Mouse (Mus musculus) Patski (cell line): ENCODE results near the gene Alox5ap. TPM values are rescaled to one million over a fixed set of nuclear protein-coding genes. Genes with fewer than 3 reads are reported as not detected.
A peak's percentile ranks its signal among the peaks of the same experiment; 100 is the strongest.

ENCODE experiments used
- ATAC-seq: fragments of 100-300 bp; one replicate; pipeline ENCODE4 v1.8.0; 2021
- CTCF ChIA-PET: fragments of 350-600 bp; sonication (Branson Sonifier 250); formaldehyde crosslinking; loops from one replicate; lab custom pipeline; 2022; ENCODE audit warnings: inconsistent platforms; lab: Charles Lee
- POLR2A ChIA-PET: fragments of 350-600 bp; sonication (Branson Sonifier 250); formaldehyde crosslinking; loops from one replicate; lab custom pipeline; 2022; ENCODE audit warnings: antibody characterized with exemption, inconsistent platforms; lab: Charles Lee
- DNase-seq: peaks from one replicate; pipeline ENCODE4 v3.0.0-alpha.2; 2011; ENCODE audit warnings: low read depth, low spot score
- H3K27me3 ChIP-seq: fragments of 371-371 bp; one replicate; pipeline ENCODE4 v1.5.1; 2021
- CTCF ChIP-seq: fragments of 100-300 bp; IDR thresholded peaks from one replicate; pipeline ENCODE4 v1.5.1; 2021
- in situ Hi-C: fragments of 300-500 bp; cut with MboI; formaldehyde crosslinking; loops from 3 replicates; pipeline ENCODE4 v1.11.1; 2018; ENCODE audit warnings: low pct_unique_long_range_greater_than_20kb, mixed read lengths
- polyA plus RNA-seq: library from polyadenylated mRNA; unstranded; gene quantifications from one replicate; pipeline ENCODE4 v1.2.3, GENCODE M21; 2021

Gene Alox5ap
- polyA plus RNA-seq, 1 experiment from 2014 or later = 0.64 TPM

DNA sequence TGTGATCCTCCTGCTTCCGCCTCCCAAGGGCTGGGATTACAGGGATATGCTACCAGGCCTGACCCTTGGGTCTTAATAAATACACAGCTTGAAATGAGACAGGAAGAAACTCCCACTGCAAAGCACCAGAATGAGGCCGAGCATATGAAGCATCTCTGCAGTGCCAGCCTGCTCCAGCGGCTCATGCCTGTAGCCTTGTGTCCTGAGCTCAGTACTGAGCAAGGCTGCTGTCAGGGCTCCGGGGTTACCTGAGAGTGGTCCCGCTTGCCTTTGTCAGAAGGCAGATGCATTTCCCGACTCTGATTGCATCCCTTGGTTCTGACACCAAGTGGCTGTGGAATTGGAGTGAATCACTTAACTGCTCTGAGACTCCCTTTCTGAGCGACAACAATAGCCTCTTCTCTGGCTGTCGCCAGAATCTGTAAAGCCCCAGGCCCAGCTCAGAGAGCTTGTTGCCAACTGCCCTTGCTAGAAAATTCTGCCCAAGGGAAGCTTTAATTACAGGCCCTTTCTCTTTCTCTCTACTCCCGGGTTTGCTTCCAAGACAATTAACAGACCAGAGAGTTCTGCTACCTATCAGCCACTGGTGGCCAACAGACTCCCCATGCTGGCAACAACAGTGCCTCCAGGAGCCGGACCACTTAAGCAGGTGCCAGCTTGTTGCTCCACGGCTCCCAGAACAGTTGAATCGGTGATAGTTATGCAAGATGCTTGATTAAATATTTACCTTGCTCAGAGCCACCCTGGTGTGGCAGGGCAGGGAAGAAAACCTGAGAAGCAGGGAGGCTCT, 64.7 kb downstream of the Alox5ap start:
- POLR2A ChIA-PET = no interaction called here
- CTCF ChIA-PET = interaction anchor here (1.0 to 1.7 kb wide), 2 partner anchors 8 to 283 kb away, joined by 3 read pairs; no protein-coding TSS in a partner anchor
- DNase-seq = no peak
- TF ChIP-seq CTCF = no peak
- in situ Hi-C loops = loop anchor here (25.0 kb wide), 1 partner anchor 267 kb away; no protein-coding TSS in a partner anchor
- no peaks in the 10 kb centered on the region for H3K27me3 ChIP-seq
- peak; percentile 51 for ATAC-seq

GRCm38 (mm10) chr5:149330601-149331000, 66.0 kb downstream of the Alox5ap start:
- ATAC-seq (no peak), DNase-seq (no peak)
- POLR2A ChIA-PET = no interaction called here
- CTCF ChIA-PET = interaction anchor here (1.3 kb wide), 1 partner anchor 45 kb away, joined by 3 read pairs; no protein-coding TSS in a partner anchor
- TF ChIP-seq CTCF = no peak
- in situ Hi-C loops = loop anchor here (25.0 kb wide), 1 partner anchor 268 kb away; no protein-coding TSS in a partner anchor
- no peaks in the 10 kb centered on the region for H3K27me3 ChIP-seq

GRCm38 (mm10) chr5:149331407-149332143, 67.0 kb downstream of the Alox5ap start:
- DNase-seq (no peak), ATAC-seq (no peak)
- no peak for TF ChIP-seq CTCF
- CTCF ChIA-PET = interaction anchor here (1.3 kb wide), 1 partner anchor 44 kb away, joined by 3 read pairs; no protein-coding TSS in a partner anchor
- POLR2A ChIA-PET = no interaction called here
- H3K27me3 ChIP-seq = no peaks in the 10 kb centered on the region
- in situ Hi-C loops = loop anchor here (25.0 kb wide), 1 partner anchor 269 kb away; no protein-coding TSS in a partner anchor

GRCm38 (mm10) chr5:149332787-149333186, 68.2 kb downstream of the Alox5ap start:
- no peaks in the 10 kb centered on the region for H3K27me3 ChIP-seq
- TF ChIP-seq CTCF = no peak
- ATAC-seq (no peak), DNase-seq (no peak)
- POLR2A ChIA-PET = interaction anchor here (0.6 kb wide), 1 partner anchor 11 kb away, joined by 6 read pairs; no protein-coding TSS in a partner anchor
- in situ Hi-C loops = loop anchor here (25.0 kb wide), 1 partner anchor 270 kb away; no protein-coding TSS in a partner anchor
- CTCF ChIA-PET = interaction anchor here (1.4 kb wide), 1 partner anchor 524 kb away, joined by 3 read pairs; no protein-coding TSS in a partner anchor

DNA sequence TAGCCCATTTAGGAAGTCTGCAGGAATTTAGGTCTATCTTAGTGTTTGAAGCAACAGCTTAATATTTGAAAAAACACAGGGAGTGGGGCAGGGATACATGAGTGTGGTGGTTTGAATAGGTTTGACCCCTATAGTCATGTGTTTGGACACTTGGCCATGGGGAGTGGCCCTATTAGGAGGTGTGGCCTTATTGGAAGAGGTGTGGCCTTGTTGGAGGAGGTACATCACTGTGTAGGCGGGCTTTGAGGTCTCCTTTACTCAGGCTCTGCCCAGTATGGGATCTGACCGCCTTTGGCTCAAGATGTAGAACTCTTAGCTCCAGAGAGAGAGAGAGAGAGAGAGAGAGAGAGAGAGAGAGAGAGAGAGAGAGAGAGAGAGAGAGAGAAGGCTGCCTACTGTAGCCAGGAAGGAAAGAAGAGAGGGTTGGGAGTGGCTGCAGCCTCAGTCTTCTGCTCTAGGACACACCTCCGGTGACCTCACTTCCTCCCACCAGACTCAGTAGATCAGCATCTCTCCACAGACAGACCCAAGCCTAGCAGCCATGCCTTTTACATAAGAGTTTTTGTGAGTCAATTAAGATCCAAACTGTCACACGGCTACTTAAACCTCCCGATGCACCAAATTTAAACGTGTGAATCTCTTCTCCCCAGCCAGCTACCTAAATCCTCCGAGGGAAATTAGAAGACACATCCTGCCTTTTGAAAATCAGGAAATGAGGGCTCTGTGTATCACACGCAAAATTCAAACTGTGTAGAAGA, 69.6 kb downstream of the Alox5ap start:
- POLR2A ChIA-PET = no interaction called here
- ATAC-seq = no peak
- no peak for TF ChIP-seq CTCF
- CTCF ChIA-PET = no interaction called here
- no peaks in the 10 kb centered on the region for H3K27me3 ChIP-seq
- in situ Hi-C loops = loop anchor here (25.0 kb wide), 1 partner anchor 272 kb away; no protein-coding TSS in a partner anchor
- no peak for DNase-seq

DNA sequence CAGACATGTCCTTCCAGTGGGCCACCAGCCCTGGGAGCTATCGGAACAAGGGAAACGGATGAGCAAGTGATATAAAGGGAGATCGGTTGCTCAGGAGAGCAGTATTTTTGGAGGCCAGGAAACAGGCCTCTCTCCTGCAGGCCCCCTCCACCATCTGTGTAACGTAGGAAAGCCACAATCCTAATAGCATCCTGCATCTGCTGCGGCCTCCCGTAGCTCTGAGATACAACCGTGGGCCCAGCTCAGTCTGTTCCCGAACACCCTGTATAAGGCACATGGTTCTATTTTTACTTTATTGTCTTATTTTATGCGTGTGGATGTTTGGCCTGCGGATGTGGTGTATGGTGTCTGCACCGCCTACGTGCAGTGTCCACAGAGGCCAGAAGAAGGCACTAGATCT, 70.4 kb downstream of the Alox5ap start:
- POLR2A ChIA-PET = no interaction called here

GRCm38 (mm10) chr5:149335563-149336238, 71.1 kb downstream of the Alox5ap start:
- in situ Hi-C loops = loop anchor here (5.0 to 25.0 kb wide), 3 partner anchors 63 to 273 kb away; no protein-coding TSS in a partner anchor
- ChIA-PET CTCF (interaction anchor here (0.6 to 2.3 kb wide), 7 partner anchors 10 to 189 kb away, joined by 3 to 8 read pairs (median 5); no protein-coding TSS in a partner anchor), POLR2A (interaction anchor here (0.6 kb wide), 1 partner anchor 186 kb away, joined by 3 read pairs; no protein-coding TSS in a partner anchor)
- peak; percentile 98 for TF ChIP-seq CTCF
- no peak for DNase-seq
- no peaks in the 10 kb centered on the region for H3K27me3 ChIP-seq
- ATAC-seq = peak; percentile 69

More for the DNA sequence above, 70.4 kb downstream of the Alox5ap start:
- CTCF ChIA-PET = interaction anchor here (1.3 to 2.3 kb wide), 3 partner anchors 15 to 190 kb away, joined by 5 to 8 read pairs (median 8); no protein-coding TSS in a partner anchor
- no peaks in the 10 kb centered on the region for H3K27me3 ChIP-seq
- ATAC-seq = no peak
- TF ChIP-seq CTCF = no peak
- in situ Hi-C loops = loop anchor here (5.0 to 25.0 kb wide), 3 partner anchors 63 to 273 kb away; no protein-coding TSS in a partner anchor
- no peak for DNase-seq

GRCm38 (mm10) chr5:149337148-149337547, 72.6 kb downstream of the Alox5ap start:
- ChIA-PET CTCF (interaction anchor here (2.3 to 2.4 kb wide), 2 partner anchors 39 to 151 kb away, joined by 7 to 8 read pairs; no protein-coding TSS in a partner anchor), POLR2A (no interaction called here)
- H3K27me3 ChIP-seq = no peaks in the 10 kb centered on the region
- DNase-seq = no peak
- TF ChIP-seq CTCF = no peak
- ATAC-seq = no peak
- in situ Hi-C loops = loop anchor here (5.0 to 25.0 kb wide), 3 partner anchors 65 to 275 kb away; no protein-coding TSS in a partner anchor

Other genes with a start within 250 kb of the Alox5ap start
- 29.0 TPM for gene Uspl1, start 80.4 kb upstream of the Alox5ap start, polyA plus RNA-seq
- gene Hmgb1, start 80.3 kb upstream of the Alox5ap start, polyA plus RNA-seq = 136 TPM
- gene Medag, start 147.0 kb downstream of the Alox5ap start, polyA plus RNA-seq = 0.13 TPM
- gene Tex26, start 174.9 kb downstream of the Alox5ap start, polyA plus RNA-seq = 0.74 TPM